Mouse (Mus musculus) liver, embryonic 11.5 days (tissue): Measurements from ENCODE around the gene Vdac1. TPM values are rescaled to one million over a fixed set of nuclear protein-coding genes. Genes with fewer than 3 reads are reported as not detected.

Experiments
- ATAC-seq: fragments of 200-750 bp; cut with Nextera tagmentation; replicated peaks from 2 replicates; pipeline ENCODE4 v1.8.0; 2017; ENCODE audit warnings: moderate number of reproducible peaks, mild to moderate bottlenecking, moderate TSS enrichment, moderate library complexity; ENCODE audit not compliant: low FRiP score
- DNase-seq: peaks from one replicate; pipeline ENCODE4 v3.0.0-alpha.2; 2017; ENCODE audit warnings: low spot score
- H3K27ac ChIP-seq: fragments of 300-500 bp; sonication (generic); 2 replicates; pipeline ENCODE4 v1.5.1; 2014; ENCODE audit warnings: mild to moderate bottlenecking, low read depth, low read length, control low read depth
- H3K27me3 ChIP-seq: fragments of 300-500 bp; sonication (generic); replicated peaks from 2 replicates; pipeline ENCODE4 v1.6.1; 2014; ENCODE audit warnings: low read length, mixed read lengths; ENCODE audit not compliant: control insufficient read depth, insufficient read depth
- H3K36me3 ChIP-seq: fragments of 300-500 bp; sonication (generic); 2 replicates; pipeline ENCODE4 v1.6.1; 2014; ENCODE audit warnings: mild to moderate bottlenecking, low read length, moderate library complexity, mixed read lengths; ENCODE audit not compliant: control insufficient read depth, insufficient read depth
- H3K4me1 ChIP-seq: fragments of 300-500 bp; sonication (generic); replicated peaks from 2 replicates; pipeline ENCODE4 v1.6.1; 2014; ENCODE audit warnings: low read length, mixed read lengths; ENCODE audit not compliant: control insufficient read depth, insufficient read depth
- H3K4me2 ChIP-seq: fragments of 300-500 bp; sonication (generic); 2 replicates; pipeline ENCODE4 v1.6.1; 2014; ENCODE audit warnings: mild to moderate bottlenecking, control low read depth, moderate library complexity
- H3K4me3 ChIP-seq: fragments of 300-500 bp; sonication (generic); 2 replicates; pipeline ENCODE4 v1.5.1; 2014; ENCODE audit warnings: low read depth, low read length, control low read depth
- H3K9ac ChIP-seq: fragments of 300-500 bp; sonication (generic); 2 replicates; pipeline ENCODE4 v1.6.1; 2014; ENCODE audit warnings: low read depth, low read length, control low read depth
- H3K9me3 ChIP-seq: fragments of 300-500 bp; sonication (generic); 2 replicates; pipeline ENCODE4 v1.6.1; 2016; ENCODE audit warnings: low read length, inconsistent platforms, mixed read lengths; ENCODE audit not compliant: control insufficient read depth
- WGBS: fragments of 180-500 bp; shearing (Covaris S2); extraction: QIAGEN DNeasy Blood & Tissue Kit; methylation state at CpG from one replicate; pipeline ENCODE4 v1.1.7; 2014; 5-methylcytosine and 5-hydroxymethylcytosine counted together
- polyA plus RNA-seq: library from polyadenylated mRNA; unstranded; fragments of >200 nt; fragmentation: Nextera tagmentation; extraction: Ambion mirVana; gene quantifications from 2 replicates; pipeline ENCODE4 v1.2.1, GENCODE M21; 2014

Gene Vdac1
- polyA plus RNA-seq, 1 experiment from 2014 or later, result 228 TPM

GRCm38 (mm10) chr11:52389933-52390332 is 29.3 kb downstream of the Vdac1 start:
- WGBS, result 89% methylated on average over 7 of the region's 7 CpGs
- no peaks in the 10 kb centered on the region for H3K9me3 ChIP-seq
- H3K9ac ChIP-seq, result no peak overlapping the region
- no peak overlapping the region for H3K27ac ChIP-seq
- H3K36me3 ChIP-seq, result peaks cover 27% of the 10 kb centered on the region
- ATAC-seq, result no peak
- no peak for DNase-seq
- no peaks in the 10 kb centered on the region for H3K27me3 ChIP-seq
- no peak overlapping the region for H3K4me3 ChIP-seq
- no peaks in the 10 kb centered on the region for H3K4me1 ChIP-seq
- no peak overlapping the region for H3K4me2 ChIP-seq

DNA sequence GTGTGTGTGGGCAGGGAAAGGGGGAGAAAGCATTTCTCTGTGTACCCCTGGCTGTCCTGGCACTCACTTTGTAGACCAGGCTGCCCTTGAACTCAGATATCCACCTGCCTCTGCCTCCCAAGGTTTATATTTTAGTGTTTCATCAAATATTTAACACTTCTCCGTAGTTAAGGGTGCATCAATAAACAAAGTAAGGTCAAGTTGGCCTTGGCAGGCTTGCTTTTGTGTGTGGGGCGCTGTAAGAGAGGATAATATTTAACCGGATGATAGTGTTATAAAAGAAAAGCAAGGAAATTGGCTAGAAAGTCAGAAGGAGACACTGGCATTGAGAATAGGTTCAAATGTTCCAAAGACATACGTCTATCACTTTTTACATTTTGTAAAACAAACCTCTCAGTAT is 33.8 kb downstream of the Vdac1 start:
- DNase-seq (no peak), ATAC-seq (no peak)
- no peaks in the 10 kb centered on the region for H3K27me3 ChIP-seq
- H3K36me3 ChIP-seq, result peaks cover 10% of the 10 kb centered on the region; the same call in 1 of the 2 replicates
- WGBS, result 75% methylated on average over 4 of the region's 4 CpGs
- peaks cover 3% of the 10 kb centered on the region; the same call in 1 of the 2 replicates for H3K4me1 ChIP-seq
- H3K4me2 ChIP-seq, result no peak overlapping the region
- no peak overlapping the region for H3K4me3 ChIP-seq
- no peak overlapping the region for H3K27ac ChIP-seq
- no peaks in the 10 kb centered on the region for H3K9me3 ChIP-seq
- no peak overlapping the region for H3K9ac ChIP-seq

DNA sequence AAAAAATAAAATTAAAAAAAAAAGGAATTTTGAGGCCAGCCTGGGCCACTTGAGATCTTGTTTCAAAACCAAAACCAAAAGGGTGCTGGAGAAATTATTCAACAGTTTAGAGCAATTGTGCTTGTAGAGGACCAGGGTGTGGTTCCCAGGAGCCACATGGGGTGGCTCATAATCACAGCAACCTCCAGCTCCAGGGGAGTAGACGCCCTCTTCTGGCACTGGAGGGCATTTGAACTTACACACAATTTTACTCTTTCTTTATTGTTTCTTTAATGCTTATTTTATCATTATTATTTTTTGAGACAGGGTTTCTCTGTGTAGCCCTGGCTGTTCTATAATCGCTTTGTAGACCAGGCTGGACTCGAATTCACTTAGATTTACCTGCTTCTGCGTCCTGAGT is 34.7 kb downstream of the Vdac1 start:
- Histone ChIP-seq H3K4me2 (peak overlapping the region; percentile 80), H3K27me3 (no peaks in the 10 kb centered on the region), H3K27ac (no peak overlapping the region), H3K4me3 (no peak overlapping the region), H3K4me1 (peaks cover 4% of the 10 kb centered on the region), H3K9ac (no peak overlapping the region), H3K36me3 (peaks cover 2% of the 10 kb centered on the region; the same call in 1 of the 2 replicates), H3K9me3 (no peaks in the 10 kb centered on the region)
- ATAC-seq (no peak), DNase-seq (no peak)
- WGBS, result 28% methylated on average over 4 of the region's 4 CpGs

DNA sequence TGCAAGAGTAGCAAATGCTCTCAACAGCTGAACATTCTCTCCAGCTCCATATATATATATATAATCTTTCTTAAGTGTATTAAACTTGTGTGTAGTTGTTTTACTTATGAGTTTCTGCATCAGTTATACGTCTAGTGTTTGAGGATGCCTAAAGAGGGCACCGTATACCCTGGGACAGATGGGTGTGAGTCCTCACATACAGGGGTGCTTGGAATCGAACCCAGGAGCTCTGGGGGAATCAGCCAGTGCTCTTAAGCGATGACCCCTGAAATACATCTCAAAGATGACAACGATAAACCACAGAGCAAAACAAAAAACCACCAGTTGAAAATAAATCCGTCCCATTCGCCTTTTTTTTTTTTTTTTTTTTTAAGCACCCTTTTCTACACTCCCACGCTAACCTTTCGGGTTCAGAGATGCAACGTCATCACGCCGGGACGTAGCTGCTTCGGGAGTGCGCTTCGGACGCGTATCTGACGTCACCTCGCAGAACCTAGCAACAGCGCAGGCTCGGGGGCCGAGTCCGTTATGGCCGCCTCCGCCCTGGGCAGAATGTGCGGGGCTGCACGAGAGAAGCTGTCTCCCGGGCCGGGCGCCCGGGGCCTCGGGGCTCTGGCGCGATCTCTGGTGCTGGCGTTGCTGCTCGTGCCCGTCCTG is 35.4 kb downstream of the Vdac1 start, which contains the start of gene 9530068E07Rik:
TSS of gene 9530068E07Rik (plus strand) at position 489 of the 657 bp plus-strand sequence.
- Histone ChIP-seq H3K27me3 (no peaks in the 10 kb centered on the region), H3K4me1 (peaks cover 10% of the 10 kb centered on the region), H3K36me3 (no peaks in the 10 kb centered on the region), H3K4me2 (peak within 1 kb of the TSS; percentile 80), H3K27ac (peak within 1 kb of the TSS; percentile 72), H3K4me3 (peak within 1 kb of the TSS; percentile 87), H3K9ac (peak within 1 kb of the TSS; percentile 96), H3K9me3 (no peaks in the 10 kb centered on the region)
- DNase-seq, result peak; percentile 87
- peak; percentile 93 for ATAC-seq
- WGBS, result 1% methylated on average over 38 of the region's 38 CpGs

DNA sequence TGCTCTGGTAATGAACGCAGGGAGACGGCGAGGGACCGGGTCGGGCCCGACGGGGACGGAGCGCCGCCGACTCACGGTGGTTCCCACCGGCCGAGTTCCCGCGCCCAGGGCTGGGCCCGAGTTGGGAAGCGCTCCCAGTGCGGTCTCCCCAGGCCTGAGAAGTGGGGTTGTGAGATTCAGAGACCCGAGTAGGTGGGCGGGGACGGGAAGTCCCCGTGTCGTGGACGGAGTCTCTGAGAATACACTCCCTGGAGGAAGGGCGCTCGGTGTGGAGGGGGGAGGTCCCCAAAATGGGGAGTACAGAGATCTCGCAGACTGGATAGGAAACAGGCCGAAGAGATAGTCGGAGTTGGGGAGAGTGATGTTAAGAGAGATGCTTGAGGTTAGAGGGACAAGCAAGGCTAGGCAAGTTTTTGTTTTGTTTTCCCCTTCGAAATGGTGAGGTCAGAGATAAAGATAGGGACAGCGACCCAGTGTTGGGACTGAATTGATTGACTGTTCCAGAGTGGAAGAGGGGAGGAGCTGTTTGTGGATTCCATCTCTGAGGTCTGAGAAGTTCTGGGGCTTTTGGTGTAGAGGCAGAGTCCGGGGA is 36.0 kb downstream of the Vdac1 start:
- Histone ChIP-seq H3K4me2 (peak overlapping the region; percentile 80), H3K9me3 (no peaks in the 10 kb centered on the region), H3K4me1 (peaks cover 10% of the 10 kb centered on the region), H3K4me3 (peak overlapping the region; percentile 87), H3K27me3 (no peaks in the 10 kb centered on the region), H3K36me3 (no peaks in the 10 kb centered on the region), H3K9ac (peak overlapping the region; percentile 96), H3K27ac (peak overlapping the region; percentile 72)
- ATAC-seq (peak; percentile 78), DNase-seq (no peak)
- under 1% methylated on average over 33 of the region's 33 CpGs for WGBS

DNA sequence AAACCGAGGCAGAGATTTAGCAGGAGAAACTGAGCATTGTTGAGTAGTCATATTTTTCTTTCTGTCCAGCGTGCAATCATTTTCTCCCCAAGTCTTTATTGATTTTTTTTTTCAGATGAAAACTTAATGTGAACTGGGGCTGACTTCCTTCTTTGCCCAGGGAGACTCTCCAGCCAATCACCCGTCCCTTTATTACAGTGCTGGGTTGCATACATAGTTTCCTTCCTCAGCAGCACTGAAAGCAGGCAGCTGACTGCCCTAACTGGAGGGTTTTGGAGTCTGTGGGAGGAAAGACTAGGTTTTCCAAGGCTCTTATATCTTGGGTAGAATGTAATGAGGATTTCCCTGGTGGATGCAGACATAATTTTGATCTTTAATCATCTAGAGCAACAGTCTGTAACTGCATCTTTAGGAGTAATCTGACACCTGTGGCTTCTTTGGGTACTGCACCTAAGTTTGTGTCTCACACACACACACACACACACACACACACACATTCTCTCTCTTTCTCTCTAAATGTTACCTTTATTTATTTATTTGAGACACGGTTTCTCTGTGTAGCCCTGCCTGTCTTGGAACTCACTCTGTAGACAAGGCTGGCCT is 36.8 kb downstream of the Vdac1 start:
- 0 out of 2 replicates have a peak overlapping the region, but pooled peaks have one; percentile 72 for H3K27ac ChIP-seq
- H3K9me3 ChIP-seq, result no peaks in the 10 kb centered on the region
- no peaks in the 10 kb centered on the region for H3K36me3 ChIP-seq
- H3K9ac ChIP-seq, result peak overlapping the region; percentile 96
- peaks cover 10% of the 10 kb centered on the region for H3K4me1 ChIP-seq
- ATAC-seq (no peak), DNase-seq (no peak)
- peak overlapping the region; percentile 87 for H3K4me3 ChIP-seq
- peak overlapping the region; percentile 80 for H3K4me2 ChIP-seq
- H3K27me3 ChIP-seq, result no peaks in the 10 kb centered on the region
- 84% methylated on average over 4 of the region's 4 CpGs for WGBS

DNA sequence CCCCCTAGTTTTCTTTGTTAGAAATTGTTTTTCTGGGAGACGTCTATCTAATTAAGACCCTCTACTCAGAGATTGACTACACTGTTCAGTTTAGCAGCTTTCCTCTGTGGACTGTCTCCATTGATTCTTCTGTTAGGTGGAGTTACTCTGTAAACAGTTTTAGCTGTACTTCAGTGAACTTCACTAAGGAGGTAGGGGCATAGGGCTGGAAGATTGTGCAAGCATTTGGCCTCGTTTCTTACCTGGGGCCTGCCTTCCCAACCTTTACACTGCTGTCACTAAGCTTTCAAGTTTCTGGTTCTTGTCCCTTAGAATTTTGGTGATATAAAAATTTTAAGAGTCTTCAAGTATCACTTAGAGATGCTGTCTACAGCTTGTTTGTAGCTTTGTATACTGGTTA is 40.8 kb downstream of the Vdac1 start:
- Histone ChIP-seq H3K4me2 (no peak overlapping the region), H3K4me3 (no peak overlapping the region), H3K36me3 (peaks cover 6% of the 10 kb centered on the region; the same call in 1 of the 2 replicates), H3K9me3 (no peaks in the 10 kb centered on the region), H3K4me1 (peaks cover 10% of the 10 kb centered on the region), H3K27me3 (no peaks in the 10 kb centered on the region), H3K27ac (no peak overlapping the region), H3K9ac (no peak overlapping the region)
- no peak for ATAC-seq
- WGBS, result 71% methylated on average over 2 of the region's 2 CpGs
- DNase-seq, result no peak

- DNase-seq, result no peak
- no peaks in the 10 kb centered on the region for H3K27me3 ChIP-seq
- H3K4me3 ChIP-seq, result no peak overlapping the region
- H3K4me1 ChIP-seq, result peaks cover 10% of the 10 kb centered on the region
- no peaks in the 10 kb centered on the region for H3K9me3 ChIP-seq
- no peak overlapping the region for H3K27ac ChIP-seq
- no peak for ATAC-seq
- H3K36me3 ChIP-seq, result peaks cover 7% of the 10 kb centered on the region
- WGBS, result 81% methylated on average over 1 of the region's 1 CpGs
- no peak overlapping the region for H3K4me2 ChIP-seq
- H3K9ac ChIP-seq, result no peak overlapping the region
Measured at GRCm38 (mm10) chr11:52402566-52402965, 41.9 kb downstream of the Vdac1 start.
